Mouse (Mus musculus) A20 (cell line): ENCODE measurements around the gene Oas2.

Experiments
- DNase-seq: peaks from one replicate; pipeline ENCODE4 v3.0.0-alpha.2; 2011; ENCODE audit warnings: low read depth, low spot score

The Oas2 gene

DNA sequence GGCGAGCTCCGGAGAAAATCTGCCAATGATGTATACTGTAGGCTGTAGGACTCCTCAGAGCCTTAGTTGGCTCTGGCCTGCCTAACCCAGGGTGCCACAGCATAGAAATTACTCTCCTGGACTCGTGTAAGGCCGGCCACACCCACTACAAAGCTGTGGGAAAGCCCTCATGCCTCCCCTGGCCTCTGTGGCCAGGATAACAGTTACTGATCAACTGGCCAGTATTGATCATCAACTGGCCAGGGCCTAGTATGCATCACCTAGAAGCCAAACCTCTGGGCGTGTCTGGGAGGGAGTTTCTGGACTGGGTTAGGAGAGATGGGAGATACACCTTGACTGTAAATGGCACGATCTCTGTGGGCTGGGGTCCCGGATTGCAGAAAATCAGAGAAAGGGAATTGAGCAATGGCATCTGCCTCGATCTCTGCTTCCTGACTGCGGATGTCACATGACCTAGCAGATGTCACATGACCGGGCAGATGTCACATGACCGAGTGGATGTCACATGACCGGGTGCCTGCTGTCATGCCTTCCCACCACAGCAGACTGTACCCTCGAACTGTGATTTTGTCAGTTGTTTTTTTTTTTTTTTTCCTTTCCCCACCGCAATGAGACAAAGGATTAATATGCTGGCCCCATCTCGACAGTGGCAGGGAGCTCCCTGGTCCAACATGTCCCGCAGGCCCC lies 53.5 kb downstream of the Oas2 start:
- peak; percentile 67 for DNase-seq

DNA sequence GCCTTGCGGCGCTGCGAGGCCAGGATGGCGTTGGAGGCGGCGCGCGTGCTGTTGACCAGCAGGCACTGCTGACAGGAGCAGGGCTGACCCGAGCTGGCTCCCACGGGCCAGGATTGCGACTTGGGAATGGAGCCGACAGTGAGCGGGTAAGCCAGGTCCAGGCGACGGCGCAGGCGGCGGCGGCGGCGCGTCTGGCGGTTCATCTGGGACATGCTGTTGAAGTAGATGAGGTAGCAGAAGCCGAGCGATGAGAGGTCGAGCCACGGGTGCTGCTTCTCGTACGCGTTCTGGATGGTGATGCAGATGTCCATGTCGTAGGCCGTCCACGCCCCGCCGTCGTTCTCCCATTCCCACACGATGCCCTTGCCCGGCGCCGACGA lies 55.0 kb downstream of the Oas2 start:
- no peak for DNase-seq

GRCm38 (mm10) chr5:120693931-120694694 lies 55.5 kb downstream of the Oas2 start:
- no peak for DNase-seq

- DNase-seq: no peak
Observed at GRCm38 (mm10) chr5:120692034-120692433, 57.6 kb downstream of the Oas2 start.

DNA sequence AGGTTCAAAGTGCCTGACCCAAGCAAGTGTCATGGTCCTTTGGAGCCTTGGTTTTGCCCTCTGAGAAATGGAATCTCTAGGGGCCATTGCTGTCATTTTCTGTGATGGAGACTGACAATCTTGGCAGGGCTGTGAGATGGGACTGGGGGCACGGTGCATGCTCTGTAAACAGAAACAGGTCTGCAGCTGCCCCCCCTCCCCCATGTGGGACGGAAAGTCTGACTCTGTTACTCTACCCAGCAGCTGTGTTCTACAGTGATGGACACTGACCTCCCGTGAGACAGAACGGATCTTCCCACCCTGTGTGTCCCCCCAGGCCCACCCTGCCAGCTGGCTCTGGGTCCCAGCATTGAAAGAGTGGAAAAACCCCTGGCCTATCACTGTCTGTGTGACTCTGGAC lies 59.2 kb downstream of the Oas2 start:
- DNase-seq: no peak

DNA sequence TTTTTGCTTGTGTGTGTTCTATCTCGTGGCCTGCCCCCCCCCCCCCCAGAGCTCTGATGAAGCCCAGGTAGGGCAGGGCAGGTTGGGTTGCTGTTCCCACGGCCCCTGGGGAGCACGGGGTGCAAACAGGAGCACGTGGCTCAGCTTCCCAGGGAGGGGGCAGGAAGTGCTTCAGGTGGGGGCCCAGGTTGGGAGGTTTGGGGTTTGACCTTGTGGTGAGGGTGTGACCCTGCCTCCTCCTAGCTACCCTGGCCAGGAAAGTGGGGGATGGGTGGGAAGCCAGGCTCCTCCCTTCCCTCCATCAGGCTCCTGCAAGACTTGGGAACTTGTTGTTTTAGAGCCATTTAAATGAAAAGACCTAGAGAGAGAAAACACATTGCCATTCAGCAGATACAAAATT lies 61.2 kb downstream of the Oas2 start:
- DNase-seq: no peak

DNA sequence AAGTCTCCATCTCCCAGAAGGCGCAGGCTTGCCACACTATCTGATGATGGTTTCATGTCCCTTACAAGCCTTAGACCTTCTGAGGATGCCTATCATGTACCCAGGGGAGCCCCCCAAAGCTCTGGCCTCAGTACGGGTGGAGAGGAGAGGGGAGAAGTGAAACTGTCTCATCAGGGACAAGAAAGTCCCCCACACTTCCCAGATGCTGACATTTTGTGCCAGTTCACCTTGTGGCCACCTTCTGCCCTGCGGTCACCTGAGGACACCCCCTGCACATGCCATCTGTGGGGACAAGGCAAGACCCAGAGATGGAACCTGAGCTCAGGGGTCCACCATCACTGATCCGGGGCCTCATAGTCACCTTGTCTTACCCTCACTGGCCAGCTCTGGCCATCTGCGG lies 61.8 kb downstream of the Oas2 start:
- peak; percentile 75 for DNase-seq

GRCm38 (mm10) chr5:120687484-120687851 lies 62.2 kb downstream of the Oas2 start:
- DNase-seq: no peak

DNA sequence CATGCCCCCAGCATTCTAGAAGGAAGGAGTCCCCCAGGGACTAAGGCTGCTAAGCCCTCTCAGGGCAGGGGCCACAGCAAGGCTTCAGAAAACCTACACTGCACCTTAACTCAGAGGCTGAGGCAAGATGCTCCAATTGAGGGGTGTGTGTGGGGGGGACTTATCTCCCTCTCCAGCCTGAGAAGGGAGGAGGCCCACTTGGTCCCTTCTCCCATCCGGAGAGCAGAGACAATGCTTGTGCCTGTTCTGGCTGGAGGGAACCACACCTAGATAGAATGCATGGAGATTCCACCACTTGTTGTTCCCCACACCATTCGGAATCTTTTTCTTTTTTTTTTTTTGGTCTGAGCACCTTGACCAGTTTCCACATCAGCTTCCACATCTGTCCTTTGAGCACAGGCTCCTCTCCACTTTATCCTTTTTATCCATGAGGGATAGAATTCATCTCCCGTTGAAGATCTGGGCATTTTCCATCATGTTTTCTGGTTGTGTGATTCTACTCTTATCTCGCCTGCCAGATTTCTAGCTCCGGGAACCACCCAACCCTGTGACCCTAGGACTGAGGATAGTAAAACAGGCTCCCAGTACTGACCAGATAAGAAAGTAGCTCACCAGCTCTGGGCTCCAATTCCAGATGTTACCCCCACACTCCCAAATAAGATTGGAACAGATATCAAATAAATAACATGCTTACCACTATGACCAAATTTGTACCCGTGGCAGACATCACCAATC lies 62.7 kb downstream of the Oas2 start:
- no peak for DNase-seq

DNA sequence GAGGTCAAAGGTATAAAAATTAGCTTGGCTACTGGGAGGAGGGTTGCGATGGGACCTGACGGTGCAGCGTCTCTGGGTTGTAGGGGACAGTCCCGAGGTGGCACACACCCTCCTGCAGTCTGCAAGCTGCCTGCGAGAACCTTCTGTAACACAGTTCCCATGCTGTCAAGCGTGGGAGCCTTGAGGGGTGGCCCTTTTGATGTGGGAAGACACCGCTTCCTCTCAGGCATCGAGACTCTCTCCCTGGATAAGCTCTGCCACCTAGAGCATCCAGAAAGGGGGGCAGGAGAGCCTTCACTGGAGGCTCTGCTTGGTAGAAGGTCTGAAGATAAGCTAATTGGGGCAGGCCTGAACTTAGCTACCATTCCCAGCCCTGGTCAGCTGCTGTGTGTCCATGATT lies 64.0 kb downstream of the Oas2 start:
- DNase-seq: no peak

DNA sequence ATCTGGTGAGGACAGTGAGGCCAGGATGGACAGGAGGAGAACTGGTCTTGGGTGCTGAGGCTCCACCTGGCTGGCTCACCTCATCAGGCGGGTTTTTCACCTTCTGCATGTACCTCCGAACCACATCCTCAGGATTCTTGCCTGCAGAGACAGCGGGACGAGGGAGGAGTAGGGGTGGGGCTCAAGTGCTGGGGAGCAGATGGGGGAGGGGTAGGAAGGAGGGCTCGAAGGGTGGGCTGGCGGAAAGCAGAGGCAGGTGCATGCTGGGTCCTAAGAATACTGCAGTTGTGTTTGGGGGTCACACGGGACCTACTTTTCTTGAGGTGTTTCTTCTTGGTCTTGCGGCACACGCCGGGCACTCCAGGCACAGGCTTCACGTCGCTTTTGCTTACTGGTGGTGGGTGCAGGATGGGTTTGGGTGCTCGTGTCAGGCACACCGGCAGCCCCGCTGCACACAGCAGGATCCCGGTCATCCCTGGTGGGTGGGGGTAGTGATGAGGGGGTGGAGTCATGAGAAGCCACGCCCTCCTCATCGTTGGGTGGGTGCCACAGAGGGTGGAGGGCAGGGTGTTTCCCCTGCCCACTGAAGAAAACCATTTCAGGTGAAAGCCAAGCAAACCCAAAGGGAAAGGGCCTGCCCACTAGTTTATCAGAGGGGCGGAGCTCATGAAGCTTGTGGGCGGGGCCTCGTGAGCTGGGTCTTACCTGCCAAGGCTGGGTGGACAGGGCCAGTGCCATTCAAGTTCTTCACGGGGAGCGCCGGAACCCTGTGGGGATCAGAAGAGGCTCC lies 66.5 kb downstream of the Oas2 start:
- DNase-seq: no peak

DNA sequence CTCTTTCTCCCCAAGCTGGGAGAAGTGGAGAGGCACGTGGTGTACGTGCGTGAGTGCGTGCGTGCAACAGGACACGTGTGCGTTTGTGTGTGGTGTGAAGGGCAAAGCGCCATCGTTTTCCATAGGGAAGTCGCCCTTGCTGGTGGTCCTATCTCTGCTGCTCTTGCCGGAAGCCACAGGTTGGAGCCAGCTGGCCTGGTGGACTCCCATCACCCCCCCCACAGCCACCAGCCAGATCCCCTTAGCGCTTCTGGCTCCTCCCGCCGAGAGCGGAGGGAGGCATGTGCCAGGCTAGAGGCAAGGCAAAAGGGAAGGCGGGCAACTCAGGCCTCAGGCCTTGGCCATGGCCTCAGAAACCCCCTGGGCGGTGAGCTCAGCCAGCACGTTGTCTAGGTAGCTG lies 68.7 kb downstream of the Oas2 start:
- DNase-seq: no peak
